Comparison of ENCODE assay signal across 8 mouse cellular contexts in genomic region chr13:5592556-5593061, GRCm38 (mm10).
DNase-seq lines count a peak whose midpoint lies in the region; ATAC-seq and TF ChIP-seq lines count a peak whose summit lies in the region.

No protein-coding gene starts in this region.

- no peak overlapping the region for H3K9ac ChIP-seq in neural tube, embryonic 11.5 days (ENCODE audit: low read length)
- no peak overlapping the region for H3K9ac ChIP-seq in heart, embryonic 11.5 days (ENCODE audit: low read depth, low read length)
- H3K9ac ChIP-seq in liver, postnatal 0 days (replicated peaks): no peak overlapping the region
- no peak overlapping the region for H3K9ac ChIP-seq in hindbrain, postnatal 0 days (replicated peaks; ENCODE audit: low read length)

- no peak overlapping the region for H3K27ac ChIP-seq in neural tube, embryonic 11.5 days (ENCODE audit: low read depth, low read length)
- peak overlapping the region; percentile 11; the same call in 1 of the 2 replicates for H3K27ac ChIP-seq in heart, embryonic 11.5 days (ENCODE audit: low read depth, low read length)
- H3K27ac ChIP-seq in liver, postnatal 0 days (ENCODE audit: low read depth): no peak overlapping the region
- no peak overlapping the region for H3K27ac ChIP-seq in hindbrain, postnatal 0 days

- H3K9me3 ChIP-seq in neural tube, embryonic 11.5 days (ENCODE audit: control insufficient read depth, low read length): no peaks in the 10 kb centered on the region
- H3K9me3 ChIP-seq in heart, embryonic 11.5 days (replicated peaks; ENCODE audit: control insufficient read depth, low read length): no peaks in the 10 kb centered on the region
- H3K9me3 ChIP-seq in liver, postnatal 0 days (ENCODE audit: low read length): no peaks in the 10 kb centered on the region
- H3K9me3 ChIP-seq in hindbrain, postnatal 0 days (ENCODE audit: low read length): no peaks in the 10 kb centered on the region

- no peak overlapping the region for H3K4me3 ChIP-seq in neural tube, embryonic 11.5 days (ENCODE audit: low read depth, low read length)
- no peak overlapping the region for H3K4me3 ChIP-seq in heart, embryonic 11.5 days (ENCODE audit: low read depth, low read length)
- H3K4me3 ChIP-seq in liver, postnatal 0 days (ENCODE audit: low read depth, low read length): no peak overlapping the region
- no peak overlapping the region for H3K4me3 ChIP-seq in hindbrain, postnatal 0 days (ENCODE audit: low read length)

- no peak overlapping the region for H3K4me2 ChIP-seq in neural tube, embryonic 11.5 days (ENCODE audit: low read depth)
- peak overlapping the region; percentile 3; the same call in 1 of the 2 replicates for H3K4me2 ChIP-seq in heart, embryonic 11.5 days
- H3K4me2 ChIP-seq in liver, postnatal 0 days (ENCODE audit: low read depth, low read length): no peak overlapping the region
- no peak overlapping the region for H3K4me2 ChIP-seq in hindbrain, postnatal 0 days (ENCODE audit: low read depth, low read length)

- no peaks in the 10 kb centered on the region for H3K4me1 ChIP-seq in neural tube, embryonic 11.5 days (ENCODE audit: control insufficient read depth, insufficient read depth, low read length)
- peaks cover 3% of the 10 kb centered on the region; the same call in 1 of the 2 replicates for H3K4me1 ChIP-seq in heart, embryonic 11.5 days (ENCODE audit: control insufficient read depth, insufficient read depth, low read length)
- H3K4me1 ChIP-seq in liver, postnatal 0 days (ENCODE audit: insufficient read depth): 0 out of 2 replicates have a peak, but pooled peaks cover 3% of the 10 kb centered on the region
- H3K4me1 ChIP-seq in hindbrain, postnatal 0 days (ENCODE audit: insufficient read depth, low read length): no peaks in the 10 kb centered on the region

- TF ChIP-seq EP300 in liver, postnatal 0 days (IDR thresholded peaks at IDR 0.05; ENCODE audit: low read depth): peak; percentile 93

- H3K36me3 ChIP-seq in neural tube, embryonic 11.5 days (ENCODE audit: control insufficient read depth, insufficient read depth, low read length): no peaks in the 10 kb centered on the region
- H3K36me3 ChIP-seq in heart, embryonic 11.5 days (ENCODE audit: control insufficient read depth, insufficient read depth, low read length): no peaks in the 10 kb centered on the region
- no peaks in the 10 kb centered on the region for H3K36me3 ChIP-seq in liver, postnatal 0 days (replicated peaks; ENCODE audit: insufficient read depth, low read length)
- H3K36me3 ChIP-seq in hindbrain, postnatal 0 days (ENCODE audit: insufficient read depth, low read length): no peaks in the 10 kb centered on the region

- no peak for TF ChIP-seq CTCF in liver, postnatal 0 days (IDR thresholded peaks at IDR 0.05; ENCODE audit: low read depth)
- TF ChIP-seq CTCF in hindbrain, postnatal 0 days (IDR thresholded peaks at IDR 0.05; ENCODE audit: low read depth): no peak

- WGBS in neural tube, embryonic 11.5 days: 57% methylated on average over 3 of the region's 3 CpGs
- 14% methylated on average over 3 of the region's 3 CpGs for WGBS in heart, embryonic 11.5 days (ENCODE audit: insufficient replicate concordance)
- 20% methylated on average over 3 of the region's 3 CpGs for WGBS in liver, postnatal 0 days (ENCODE audit: insufficient replicate concordance)
- 31% methylated on average over 3 of the region's 3 CpGs for WGBS in hindbrain, postnatal 0 days

- ATAC-seq in neural tube, embryonic 11.5 days (ENCODE audit: insufficient read depth, low FRiP score, low TSS enrichment): peak; percentile 77; the same call in 1 of the 2 replicates
- no peak for ATAC-seq in heart, embryonic 11.5 days (replicated peaks; ENCODE audit: insufficient number of reproducible peaks, low FRiP score, low TSS enrichment)
- ATAC-seq in liver, postnatal 0 days: peak; percentile 81
- no peak for ATAC-seq in hindbrain, postnatal 0 days

- DNase-seq in neural tube, embryonic 11.5 days (ENCODE audit: low spot score): peak; percentile 9
- DNase-seq in neural tube, embryonic 10.5 days (ENCODE audit: extremely low spot score, low spot score): no peak
- DNase-seq in liver, postnatal 0 days: no peak
- peak; percentile 38 for DNase-seq in telencephalon, adult 2 months (ENCODE audit: low read depth, low spot score)
- DNase-seq in spleen, postnatal 36 days (ENCODE audit: low spot score in 2 of 2): no peak
- no peak for DNase-seq in layer of hippocampus, postnatal 25 days (ENCODE audit: extremely low spot score in 1 of 2, low spot score in 1 of 2)
- no peak for DNase-seq in hindbrain, postnatal 0 days (ENCODE audit: low spot score)

- no peaks in the 10 kb centered on the region for H3K27me3 ChIP-seq in neural tube, embryonic 11.5 days (ENCODE audit: control insufficient read depth, insufficient read depth, low read length)
- no peaks in the 10 kb centered on the region for H3K27me3 ChIP-seq in heart, embryonic 11.5 days (ENCODE audit: control insufficient read depth, insufficient read depth, low read length)
- H3K27me3 ChIP-seq in liver, postnatal 0 days (ENCODE audit: insufficient read depth, low read length): no peaks in the 10 kb centered on the region
- H3K27me3 ChIP-seq in hindbrain, postnatal 0 days (ENCODE audit: insufficient read depth, low read length): no peaks in the 10 kb centered on the region

Comparison
In these comparisons a context has a peak if more than half of its experiments do, and no peak if none do; other contexts are left out.
1. DNase-seq: peak in neural tube, embryonic 11.5 days (single experiment) and telencephalon, adult 2 months (single experiment); none in neural tube, embryonic 10.5 days (single experiment), liver, postnatal 0 days (single experiment), spleen, postnatal 36 days (0 of 2), layer of hippocampus, postnatal 25 days (0 of 2) and hindbrain, postnatal 0 days (single experiment).
2. ATAC-seq: peak in neural tube, embryonic 11.5 days (single experiment) and liver, postnatal 0 days (single experiment); none in heart, embryonic 11.5 days (single experiment) and hindbrain, postnatal 0 days (single experiment).